Comparison of ENCODE assay signal across 17 mouse cellular contexts in the genomic region with DNA sequence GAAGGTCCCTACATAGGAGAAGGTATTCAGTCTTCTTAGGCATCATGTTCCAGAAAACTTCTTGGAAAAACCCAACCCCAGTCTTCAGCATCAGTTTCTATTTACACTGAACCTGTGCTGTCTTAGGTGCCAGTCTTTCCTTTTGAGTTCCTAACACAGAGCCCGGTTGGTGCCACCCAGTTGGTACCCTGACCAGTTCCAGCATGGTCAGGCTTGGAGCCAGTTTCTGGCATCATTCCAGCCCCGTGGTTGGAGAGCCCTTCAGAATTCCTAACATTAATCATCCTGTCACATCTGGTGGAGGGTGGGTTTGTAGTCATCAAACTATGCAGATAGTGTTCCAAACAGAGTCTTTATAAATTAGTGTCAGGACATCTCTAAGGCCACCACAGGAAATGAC.
DNase-seq lines count a peak whose midpoint lies in the region.
"Had no signal": no experiment of that assay in that cellular context is flagged by ENCODE, and none has a peak within 500 bp of the region (broad histone marks: within the 10 kb centered on the region; RNA-seq: fewer than 3 reads in every experiment).

No protein-coding gene starts in this region.

- DNase-seq in cerebellum, postnatal 25 days: peak; percentile 20 to 55
- no peak for DNase-seq in cerebellum, adult 9-11 months
- peak; percentile 10 for DNase-seq in kidney, postnatal 10 days
- no peak for DNase-seq in kidney, postnatal 14 days
- peak; percentile 3 for DNase-seq in 3134 (ENCODE audit: extremely low read depth, insufficient read length, low spot score)
- DNase-seq in 3T3-L1 (ENCODE audit: low read depth, low spot score): peak; percentile 24
- DNase-seq in B cell, adult 2 months: no peak
- DNase-seq: adrenal gland, adult 2 months; forebrain, postnatal 0 days; gastrocnemius, postnatal 25 days; heart, postnatal 36 days; kidney, adult 18-20 months; lung, embryonic 14.5 days; lung, postnatal 14 days; right cerebral cortex, postnatal 4 days; thymus, adult 18-20 months; thymus, postnatal 25 days had no signal

Comparison
In these comparisons a context has a peak if more than half of its experiments do, and no peak if none do; other contexts are left out.
1. DNase-seq: peak in cerebellum, postnatal 25 days (2 of 2), kidney, postnatal 10 days (single experiment), 3134 (single experiment) and 3T3-L1 (single experiment); none in cerebellum, adult 9-11 months (single experiment), kidney, postnatal 14 days (single experiment) and B cell, adult 2 months (0 of 2).